Mouse (Mus musculus): ENCODE data around the gene Wfs1. TPM values are rescaled to one million over a fixed set of nuclear protein-coding genes. Genes with fewer than 3 reads are reported as not detected.

Wfs1 gene
- total and polyA plus RNA-seq, 3 experiments, result 0.56 to 2.5 (median 1.8) TPM

GRCm38 (mm10) chr5:36990631-36991350, 1.8 kb upstream of the Wfs1 start:
- dilution Hi-C loops (cut with MboI; ENCODE audit: extremely low pct_ligation_motif_present, extremely low pct_unique_long_range_greater_than_20kb, low sequenced_read_pairs), result no loop called here
- Histone ChIP-seq H3K4me3 (replicated peaks in 1 of 3; ENCODE audit: low read depth in 2 of 3, low read length in 2 of 3, poor library complexity in 1 of 3) (no peak overlapping the region), H3K79me2 (replicated peaks; ENCODE audit: control insufficient read depth, extremely low read depth, insufficient read depth, poor library complexity, severe bottlenecking) (no peaks in the 10 kb centered on the region), H3K27me3 (replicated peaks) (peaks cover 31% of the 10 kb centered on the region), H3K27ac (ENCODE audit: insufficient read depth, low read depth) (no peak overlapping the region), H3K4me2 (ENCODE audit: insufficient read depth, low read depth, poor library complexity, severe bottlenecking) (no peak overlapping the region), H3K9me3 (replicated peaks; ENCODE audit: low read length) (peaks cover 4% of the 10 kb centered on the region), H3K4me1 (ENCODE audit: control insufficient read depth in 1 of 2, insufficient read depth in 2 of 2) (peaks cover 7 to 18% of the 10 kb centered on the region in 2 experiments; a peak in 3 of 4 replicates), H3K36me3 (replicated peaks in 1 of 2; ENCODE audit: control insufficient read depth in 1 of 2, insufficient read depth in 1 of 2, low read length in 1 of 2) (no peaks in the 10 kb centered on the region), H3K9ac (ENCODE audit: insufficient read depth, low read depth) (no peak overlapping the region)
- TF ChIP-seq HCFC1 (IDR thresholded peaks at IDR 0.05; ENCODE audit: low read depth, low read length) (no peak), TCF12 (IDR thresholded peaks at IDR 0.05; ENCODE audit: low read depth, low read length) (no peak), EP300 (IDR thresholded peaks at IDR 0.05; ENCODE audit: low read length) (no peak), JUND (conservative IDR thresholded peaks at IDR 0.05; ENCODE audit: low read depth, low read length) (no peak), RAD21 (IDR thresholded peaks at IDR 0.05; ENCODE audit: low read depth, low read length) (no peak), CHD2 (IDR thresholded peaks at IDR 0.05; ENCODE audit: low read length) (no peak), PAX5 (IDR thresholded peaks at IDR 0.05; ENCODE audit: low read length) (no peak), UBTF (IDR thresholded peaks at IDR 0.05; ENCODE audit: low read depth, low read length) (no peak), SMC3 (IDR thresholded peaks at IDR 0.05; ENCODE audit: low read depth, low read length) (no peak), ZNF384 (IDR thresholded peaks at IDR 0.05; ENCODE audit: low read depth, low read length) (no peak), USF2 (conservative IDR thresholded peaks at IDR 0.05; ENCODE audit: low read depth, low read length) (no peak), KAT2A (IDR thresholded peaks at IDR 0.05; ENCODE audit: insufficient replicate concordance, low read length) (no peak), RCOR1 (conservative IDR thresholded peaks at IDR 0.05; ENCODE audit: low read depth, low read length) (no peak), ETS1 (conservative IDR thresholded peaks at IDR 0.05; ENCODE audit: low read depth, low read length) (no peak), ELF1 (IDR thresholded peaks at IDR 0.05; ENCODE audit: low read depth, low read length) (no peak), JUN (IDR thresholded peaks at IDR 0.05; ENCODE audit: insufficient read depth, low read depth, low read length) (no peak), MAZ (IDR thresholded peaks at IDR 0.05; ENCODE audit: low read depth, low read length) (no peak), MEF2A (IDR thresholded peaks at IDR 0.05; ENCODE audit: borderline replicate concordance, low read depth, low read length) (no peak), GABPA (IDR thresholded peaks at IDR 0.05; ENCODE audit: insufficient replicate concordance, low read depth, low read length) (no peak), IRF4 (IDR thresholded peaks at IDR 0.05; ENCODE audit: low read depth, low read length) (no peak)
- in situ Hi-C loops (cut with MboI; ENCODE audit: low pct_ligation_motif_present, low pct_unique_long_range_greater_than_20kb, low sequenced_read_pairs), result no loop called here
- no peak for DNase-seq (ENCODE audit: extremely low read depth)

GRCm38 (mm10) chr5:36990196-36990595, 1.2 kb upstream of the Wfs1 start:
- Histone ChIP-seq H3K36me3 (replicated peaks in 1 of 2; ENCODE audit: control insufficient read depth in 1 of 2, insufficient read depth in 1 of 2, low read length in 1 of 2) (no peaks in the 10 kb centered on the region), H3K27ac (ENCODE audit: insufficient read depth, low read depth) (no peak overlapping the region), H3K27me3 (replicated peaks) (peaks cover 29% of the 10 kb centered on the region), H3K4me3 (replicated peaks in 1 of 3; ENCODE audit: low read depth in 2 of 3, low read length in 2 of 3, poor library complexity in 1 of 3) (no peak overlapping the region), H3K9ac (ENCODE audit: insufficient read depth, low read depth) (no peak overlapping the region), H3K79me2 (replicated peaks; ENCODE audit: control insufficient read depth, extremely low read depth, insufficient read depth, poor library complexity, severe bottlenecking) (no peaks in the 10 kb centered on the region), H3K4me2 (ENCODE audit: insufficient read depth, low read depth, poor library complexity, severe bottlenecking) (no peak overlapping the region), H3K4me1 (ENCODE audit: control insufficient read depth in 1 of 2, insufficient read depth in 2 of 2) (peaks cover 7 to 18% of the 10 kb centered on the region in 2 experiments; a peak in 3 of 4 replicates), H3K9me3 (replicated peaks; ENCODE audit: low read length) (peaks cover 4% of the 10 kb centered on the region)
- no peak for TF ChIP-seq UBTF (IDR thresholded peaks at IDR 0.05; ENCODE audit: low read depth, low read length)
- TF ChIP-seq ZC3H11A (IDR thresholded peaks at IDR 0.05; ENCODE audit: low read depth, low read length), result no peak
- TF ChIP-seq ZKSCAN1 (IDR thresholded peaks at IDR 0.05; ENCODE audit: borderline replicate concordance, low read depth, low read length), result no peak
- TF ChIP-seq SIN3A (IDR thresholded peaks at IDR 0.05; ENCODE audit: low read length), result no peak
- no peak for TF ChIP-seq POLR2A (IDR thresholded peaks at IDR 0.05; ENCODE audit: low read depth, low read length)
- TF ChIP-seq KAT2A (IDR thresholded peaks at IDR 0.05; ENCODE audit: insufficient replicate concordance, low read length), result no peak
- no peak for TF ChIP-seq MYC (IDR thresholded peaks at IDR 0.05; ENCODE audit: low read depth, low read length)
- no peak for TF ChIP-seq MAX (IDR thresholded peaks at IDR 0.05; ENCODE audit: low read length)
- TF ChIP-seq NELFE (IDR thresholded peaks at IDR 0.05; ENCODE audit: low read depth, low read length), result no peak
- dilution Hi-C loops (cut with MboI; ENCODE audit: extremely low pct_ligation_motif_present, extremely low pct_unique_long_range_greater_than_20kb, low sequenced_read_pairs) (no loop called here), in situ Hi-C loops (cut with MboI; ENCODE audit: low pct_ligation_motif_present, low pct_unique_long_range_greater_than_20kb, low sequenced_read_pairs) (no loop called here)
- no peak for DNase-seq (ENCODE audit: extremely low read depth)
